Mouse (Mus musculus): ENCODE measurements at regions not wholly inside any gene's neighbourhood (a gene's known extent, or its start where the extent isn't known, plus 50 kb on each side); places are given as distances from the start of the nearest gene placed in this dataset.

DNA sequence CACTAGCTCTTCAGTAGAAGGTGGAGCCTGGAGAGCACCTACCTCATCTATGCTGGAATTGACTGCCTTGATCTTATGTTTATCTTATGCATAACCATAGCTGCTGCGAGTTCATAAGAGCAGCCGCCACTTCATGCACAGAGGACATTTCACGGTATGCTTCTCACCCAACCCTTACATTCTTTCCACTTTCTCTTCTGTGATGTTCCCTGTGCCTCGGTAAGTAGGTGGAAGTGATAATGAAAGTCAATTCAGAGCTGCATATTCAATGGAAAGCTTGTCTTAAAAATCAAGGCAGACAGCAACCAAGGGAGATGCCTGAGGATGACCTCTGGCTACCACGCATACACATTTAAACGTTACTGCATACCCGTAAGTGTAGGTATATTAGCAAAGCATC is 548.9 kb upstream of the Castor2 start:
- 86% methylated on average over 7 of the region's 7 CpGs for WGBS
- no peak for TF ChIP-seq CTCF (IDR thresholded peaks at IDR 0.05; ENCODE audit: low read depth)
- no peak overlapping the region for H3K9ac ChIP-seq (replicated peaks; ENCODE audit: low read length)
- H3K4me3 ChIP-seq (ENCODE audit: low read length): no peak overlapping the region
- no peaks in the 10 kb centered on the region for H3K4me1 ChIP-seq (ENCODE audit: insufficient read depth, low read length)
- DNase-seq (ENCODE audit: low spot score) (no peak), ATAC-seq (no peak)
- no peaks in the 10 kb centered on the region for H3K27me3 ChIP-seq (ENCODE audit: insufficient read depth, low read length)
- H3K9me3 ChIP-seq (ENCODE audit: low read length): no peaks in the 10 kb centered on the region
- no peaks in the 10 kb centered on the region for H3K36me3 ChIP-seq (ENCODE audit: insufficient read depth, low read length)
- no peak overlapping the region for H3K27ac ChIP-seq
- no peak overlapping the region for H3K4me2 ChIP-seq (ENCODE audit: low read depth, low read length)

DNA sequence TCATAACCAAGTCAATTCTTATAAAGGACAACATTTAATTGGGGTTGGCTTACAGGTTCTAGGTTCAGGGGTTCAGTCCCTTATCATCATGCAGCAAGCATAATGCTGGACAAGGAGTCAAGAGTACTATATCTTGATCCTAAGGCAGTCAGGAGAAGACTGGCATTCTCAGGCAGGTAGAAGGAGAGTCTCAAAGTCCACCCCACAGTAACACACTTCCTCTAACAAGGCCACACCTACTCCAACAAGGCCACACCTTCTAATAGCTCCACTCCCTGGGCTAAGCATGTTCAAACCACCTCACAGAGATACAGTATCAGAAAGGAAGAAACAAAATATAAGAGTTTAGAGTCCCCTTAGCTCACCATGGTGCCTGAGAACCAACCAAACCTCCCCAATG is 557.3 kb upstream of the Castor2 start:
- H3K27me3 ChIP-seq (ENCODE audit: insufficient read depth, low read length): no peaks in the 10 kb centered on the region
- no peaks in the 10 kb centered on the region for H3K4me1 ChIP-seq (ENCODE audit: insufficient read depth, low read length)
- no peak overlapping the region for H3K27ac ChIP-seq
- TF ChIP-seq CTCF (IDR thresholded peaks at IDR 0.05; ENCODE audit: low read depth): no peak
- no peak overlapping the region for H3K9ac ChIP-seq (replicated peaks; ENCODE audit: low read length)
- no peaks in the 10 kb centered on the region for H3K36me3 ChIP-seq (ENCODE audit: insufficient read depth, low read length)
- ATAC-seq: no peak
- no peak overlapping the region for H3K4me3 ChIP-seq (ENCODE audit: low read length)
- no peak for DNase-seq (ENCODE audit: low spot score)
- peaks cover 3% of the 10 kb centered on the region; the same call in 1 of the 2 replicates for H3K9me3 ChIP-seq (ENCODE audit: low read length)
- no peak overlapping the region for H3K4me2 ChIP-seq (ENCODE audit: low read depth, low read length)

GRCm38 (mm10) chr5:133532678-133533077 is 566.8 kb upstream of the Castor2 start:
- Histone ChIP-seq H3K36me3 (ENCODE audit: insufficient read depth, low read length) (no peaks in the 10 kb centered on the region), H3K9me3 (ENCODE audit: low read length) (no peaks in the 10 kb centered on the region), H3K27ac (no peak overlapping the region), H3K4me1 (ENCODE audit: insufficient read depth, low read length) (no peaks in the 10 kb centered on the region), H3K4me3 (ENCODE audit: low read length) (no peak overlapping the region), H3K4me2 (ENCODE audit: low read depth, low read length) (no peak overlapping the region), H3K27me3 (ENCODE audit: insufficient read depth, low read length) (no peaks in the 10 kb centered on the region), H3K9ac (replicated peaks; ENCODE audit: low read length) (no peak overlapping the region)
- DNase-seq (ENCODE audit: low spot score) (peak; percentile 43), ATAC-seq (no peak)
- TF ChIP-seq CTCF (IDR thresholded peaks at IDR 0.05; ENCODE audit: low read depth): peak; percentile 69

DNA sequence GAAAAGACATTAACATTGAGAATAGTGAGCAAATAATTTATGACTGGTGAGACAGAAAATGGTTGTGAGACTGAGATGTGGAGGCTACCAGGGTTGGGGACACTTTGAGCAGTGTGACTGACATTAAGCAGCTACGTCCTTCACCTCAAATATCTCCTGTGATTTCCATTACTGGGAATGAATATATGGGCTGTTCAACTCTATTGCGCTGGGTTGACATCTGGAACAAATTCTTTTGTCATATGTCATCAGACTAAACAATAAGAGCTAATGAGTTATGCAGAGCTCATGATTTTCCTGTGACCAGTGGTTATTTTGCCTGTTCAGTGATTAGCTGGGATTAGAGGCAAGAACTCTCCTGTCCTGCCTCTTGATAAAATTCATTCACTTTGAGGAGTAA is 593.9 kb upstream of the Castor2 start:
- Histone ChIP-seq H3K4me2 (ENCODE audit: low read depth, low read length) (no peak overlapping the region), H3K9ac (replicated peaks; ENCODE audit: low read length) (no peak overlapping the region), H3K27me3 (ENCODE audit: insufficient read depth, low read length) (no peaks in the 10 kb centered on the region), H3K27ac (no peak overlapping the region), H3K4me3 (ENCODE audit: low read length) (no peak overlapping the region), H3K36me3 (ENCODE audit: insufficient read depth, low read length) (no peaks in the 10 kb centered on the region), H3K4me1 (ENCODE audit: insufficient read depth, low read length) (no peaks in the 10 kb centered on the region), H3K9me3 (ENCODE audit: low read length) (no peaks in the 10 kb centered on the region)
- no peak for DNase-seq (ENCODE audit: low spot score)
- no peak for TF ChIP-seq CTCF (IDR thresholded peaks at IDR 0.05; ENCODE audit: low read depth)
- ATAC-seq: no peak
- WGBS: 63% methylated on average over 2 of the region's 2 CpGs

- no peak for TF ChIP-seq CTCF (IDR thresholded peaks at IDR 0.05; ENCODE audit: low read depth)
- peaks cover 4% of the 10 kb centered on the region; the same call in 1 of the 2 replicates for H3K4me1 ChIP-seq (ENCODE audit: insufficient read depth, low read length)
- no peak overlapping the region for H3K4me3 ChIP-seq (ENCODE audit: low read length)
- no peaks in the 10 kb centered on the region for H3K27me3 ChIP-seq (ENCODE audit: insufficient read depth, low read length)
- no peak overlapping the region for H3K4me2 ChIP-seq (ENCODE audit: low read depth, low read length)
- H3K9ac ChIP-seq (replicated peaks; ENCODE audit: low read length): no peak overlapping the region
- no peak for ATAC-seq
- no peaks in the 10 kb centered on the region for H3K36me3 ChIP-seq (ENCODE audit: insufficient read depth, low read length)
- DNase-seq (ENCODE audit: low spot score): peak; percentile 57
- 21% methylated on average over 5 of the region's 5 CpGs for WGBS
- no peaks in the 10 kb centered on the region for H3K9me3 ChIP-seq (ENCODE audit: low read length)
- no peak overlapping the region for H3K27ac ChIP-seq
These were observed 611.7 kb upstream of the Castor2 start for GRCm38 (mm10) chr5:133487806-133488290.

GRCm38 (mm10) chr5:133482291-133483086 is 617.0 kb upstream of the Castor2 start:
- H3K9ac ChIP-seq (replicated peaks; ENCODE audit: low read length): no peak overlapping the region
- no peak for TF ChIP-seq CTCF (IDR thresholded peaks at IDR 0.05; ENCODE audit: low read depth)
- H3K27ac ChIP-seq: peak overlapping the region; percentile 13; the same call in 1 of the 2 replicates
- no peaks in the 10 kb centered on the region for H3K36me3 ChIP-seq (ENCODE audit: insufficient read depth, low read length)
- WGBS: 35% methylated on average over 14 of the region's 14 CpGs
- no peaks in the 10 kb centered on the region for H3K27me3 ChIP-seq (ENCODE audit: insufficient read depth, low read length)
- H3K4me2 ChIP-seq (ENCODE audit: low read depth, low read length): no peak overlapping the region
- H3K9me3 ChIP-seq (ENCODE audit: low read length): no peaks in the 10 kb centered on the region
- H3K4me3 ChIP-seq (ENCODE audit: low read length): no peak overlapping the region
- ATAC-seq: no peak
- H3K4me1 ChIP-seq (ENCODE audit: insufficient read depth, low read length): no peaks in the 10 kb centered on the region
- peak; percentile 59 for DNase-seq (ENCODE audit: low spot score)

DNA sequence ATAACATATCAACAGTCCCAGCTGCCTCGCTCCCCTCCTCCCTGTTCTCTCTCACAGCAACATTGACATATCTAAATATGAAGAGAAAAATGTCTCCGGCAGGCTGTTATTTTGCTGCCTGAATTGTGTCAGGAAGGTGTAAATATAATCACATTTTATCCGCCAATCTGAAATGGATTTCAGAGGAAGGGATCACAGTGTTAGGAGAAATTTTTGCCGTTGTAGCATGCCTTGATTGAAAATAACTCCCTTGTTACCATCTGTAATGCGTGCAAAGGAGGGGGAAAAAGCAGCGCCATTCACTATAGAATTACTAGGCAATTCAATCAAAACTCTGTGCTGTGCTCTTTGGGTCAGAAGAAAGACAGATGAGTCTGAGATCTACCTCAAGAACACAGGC is 620.3 kb upstream of the Castor2 start:
- Histone ChIP-seq H3K4me2 (ENCODE audit: low read depth, low read length) (no peak overlapping the region), H3K36me3 (ENCODE audit: insufficient read depth, low read length) (no peaks in the 10 kb centered on the region), H3K4me1 (ENCODE audit: insufficient read depth, low read length) (no peaks in the 10 kb centered on the region), H3K4me3 (ENCODE audit: low read length) (no peak overlapping the region), H3K9ac (replicated peaks; ENCODE audit: low read length) (no peak overlapping the region), H3K27ac (no peak overlapping the region), H3K9me3 (ENCODE audit: low read length) (no peaks in the 10 kb centered on the region), H3K27me3 (ENCODE audit: insufficient read depth, low read length) (no peaks in the 10 kb centered on the region)
- ATAC-seq: no peak
- DNase-seq (ENCODE audit: low spot score): no peak
- no peak for TF ChIP-seq CTCF (IDR thresholded peaks at IDR 0.05; ENCODE audit: low read depth)
- WGBS: 73% methylated on average over 6 of the region's 6 CpGs
